Mouse (Mus musculus): ENCODE data around the gene Hgd. TPM values are rescaled to one million over a fixed set of nuclear protein-coding genes. Genes with fewer than 3 reads are reported as not detected.

Gene Hgd
- polyA plus RNA-seq, 1 experiment from 2014 or later: 0.21 TPM

DNA sequence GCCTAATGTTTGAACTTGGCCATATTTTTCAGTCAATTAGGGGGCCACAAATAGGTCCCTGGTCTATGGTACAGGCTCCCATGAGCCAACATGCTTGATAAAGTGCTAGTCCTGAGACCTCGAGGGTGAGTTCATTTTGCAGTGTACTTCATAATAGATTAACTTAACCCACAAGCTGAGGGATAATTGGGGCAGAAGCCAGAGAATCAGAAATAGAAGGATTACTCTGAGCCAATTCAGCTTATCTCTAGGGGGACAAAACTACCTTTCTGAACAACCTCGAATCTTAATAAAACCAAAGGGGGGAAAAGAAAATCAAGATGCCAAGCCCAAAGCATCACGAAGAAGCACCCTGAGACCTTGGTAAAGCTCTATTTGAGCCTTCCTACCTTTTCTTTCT, 42.5 kb downstream of the Hgd start:
- no peak for ATAC-seq (ENCODE audit: low FRiP score, low TSS enrichment)
- WGBS: 70% methylated on average over 3 of the region's 3 CpGs
- Histone ChIP-seq H3K27ac (replicated peaks) (no peak overlapping the region), H3K9ac (ENCODE audit: low read length) (no peak overlapping the region), H3K9me3 (ENCODE audit: control insufficient read depth, low read length) (no peaks in the 10 kb centered on the region), H3K4me1 (replicated peaks; ENCODE audit: control insufficient read depth, insufficient read depth) (no peaks in the 10 kb centered on the region), H3K27me3 (ENCODE audit: control insufficient read depth, insufficient read depth, low read length) (no peaks in the 10 kb centered on the region), H3K4me2 (replicated peaks; ENCODE audit: low read depth) (no peak overlapping the region), H3K4me3 (ENCODE audit: low read depth, low read length) (no peak overlapping the region), H3K36me3 (ENCODE audit: control insufficient read depth, insufficient read depth, low read length) (no peaks in the 10 kb centered on the region)
- DNase-seq (ENCODE audit: low spot score): no peak
- TF ChIP-seq EP300 (optimal IDR thresholded peaks at IDR 0.05) (no peak), CTCF (IDR thresholded peaks at IDR 0.05; ENCODE audit: low read depth) (no peak)

DNA sequence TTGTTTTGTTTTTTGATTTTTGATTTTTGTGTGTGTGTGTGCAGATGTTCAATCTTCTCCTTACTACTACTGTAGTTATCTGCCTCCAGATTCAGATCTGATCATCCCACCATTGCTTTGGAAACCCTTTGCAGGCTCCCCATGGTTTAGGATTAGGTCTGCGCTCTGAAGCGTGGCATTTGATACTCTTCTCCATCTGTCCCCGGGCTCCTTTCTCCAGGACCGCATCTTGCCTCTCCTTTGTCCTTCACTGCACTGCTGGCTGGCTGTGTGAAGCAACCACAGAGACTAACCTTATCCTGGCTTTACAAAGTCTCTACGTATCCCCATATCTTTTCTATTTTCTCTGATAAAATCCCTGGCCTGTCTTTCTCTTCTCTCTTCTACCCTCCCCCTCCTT, 43.0 kb downstream of the Hgd start:
- 75% methylated on average over 5 of the region's 5 CpGs for WGBS
- Histone ChIP-seq H3K36me3 (ENCODE audit: control insufficient read depth, insufficient read depth, low read length) (no peaks in the 10 kb centered on the region), H3K27ac (replicated peaks) (no peak overlapping the region), H3K9me3 (ENCODE audit: control insufficient read depth, low read length) (no peaks in the 10 kb centered on the region), H3K4me1 (replicated peaks; ENCODE audit: control insufficient read depth, insufficient read depth) (no peaks in the 10 kb centered on the region), H3K4me2 (replicated peaks; ENCODE audit: low read depth) (no peak overlapping the region), H3K9ac (ENCODE audit: low read length) (no peak overlapping the region), H3K4me3 (ENCODE audit: low read depth, low read length) (no peak overlapping the region), H3K27me3 (ENCODE audit: control insufficient read depth, insufficient read depth, low read length) (no peaks in the 10 kb centered on the region)
- DNase-seq (ENCODE audit: low spot score) (no peak), ATAC-seq (ENCODE audit: low FRiP score, low TSS enrichment) (no peak)
- TF ChIP-seq CTCF (IDR thresholded peaks at IDR 0.05; ENCODE audit: low read depth) (no peak), EP300 (optimal IDR thresholded peaks at IDR 0.05) (no peak)

DNA sequence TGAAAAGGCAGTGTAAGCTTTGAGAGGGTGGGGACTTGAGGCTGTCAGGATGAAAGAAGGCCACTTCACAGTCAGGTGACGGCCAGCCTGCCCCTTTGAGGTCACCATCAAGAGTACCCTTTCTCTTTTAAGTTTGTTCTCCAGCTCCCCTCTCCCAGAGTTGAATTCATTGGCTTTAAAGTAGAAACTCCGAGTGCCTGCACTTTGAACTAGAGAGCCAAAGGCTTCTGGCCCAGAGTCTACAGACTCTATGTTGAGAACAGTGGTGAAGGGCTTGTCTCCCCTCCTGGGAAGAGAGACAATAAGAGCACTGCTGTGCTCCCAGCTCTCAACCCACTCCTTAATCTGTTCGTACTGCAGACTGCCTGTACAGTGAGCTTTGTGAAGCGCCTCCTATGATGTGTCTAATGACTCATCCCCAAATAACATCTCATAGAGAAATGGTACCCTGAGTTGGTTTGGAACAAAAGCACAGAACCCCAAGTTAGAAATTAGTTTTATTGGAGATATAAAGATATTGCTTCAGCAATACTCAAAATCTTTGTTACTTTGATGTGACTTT, 46.5 kb downstream of the Hgd start:
- Histone ChIP-seq H3K9me3 (ENCODE audit: control insufficient read depth, low read length) (no peaks in the 10 kb centered on the region), H3K27ac (replicated peaks) (no peak overlapping the region), H3K9ac (ENCODE audit: low read length) (no peak overlapping the region), H3K27me3 (ENCODE audit: control insufficient read depth, insufficient read depth, low read length) (no peaks in the 10 kb centered on the region), H3K4me2 (replicated peaks; ENCODE audit: low read depth) (no peak overlapping the region), H3K36me3 (ENCODE audit: control insufficient read depth, insufficient read depth, low read length) (no peaks in the 10 kb centered on the region), H3K4me3 (ENCODE audit: low read depth, low read length) (no peak overlapping the region), H3K4me1 (replicated peaks; ENCODE audit: control insufficient read depth, insufficient read depth) (no peaks in the 10 kb centered on the region)
- TF ChIP-seq EP300 (optimal IDR thresholded peaks at IDR 0.05) (no peak), CTCF (IDR thresholded peaks at IDR 0.05; ENCODE audit: low read depth) (no peak)
- 59% methylated on average over 4 of the region's 4 CpGs for WGBS
- ATAC-seq (ENCODE audit: low FRiP score, low TSS enrichment) (no peak), DNase-seq (ENCODE audit: low spot score) (no peak)

DNA sequence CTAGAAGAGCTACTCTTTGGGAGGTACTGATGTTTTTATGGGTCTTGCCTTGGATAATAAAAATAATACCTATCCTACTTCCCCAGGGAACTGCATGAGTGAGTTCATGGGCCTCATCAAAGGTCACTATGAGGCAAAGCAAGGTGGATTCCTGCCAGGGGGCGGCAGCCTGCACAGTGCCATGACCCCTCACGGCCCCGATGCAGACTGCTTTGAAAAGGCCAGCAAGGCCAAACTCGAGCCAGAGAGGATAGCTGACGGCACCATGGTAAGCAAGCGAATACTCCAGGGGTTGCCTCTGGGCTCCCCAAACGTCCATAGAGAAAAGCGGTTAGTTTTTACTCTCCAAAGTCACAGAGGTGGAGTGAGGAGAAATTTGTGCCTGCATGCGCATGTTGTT, 48.4 kb downstream of the Hgd start:
- ATAC-seq (ENCODE audit: low FRiP score, low TSS enrichment): no peak
- no peaks in the 10 kb centered on the region for H3K36me3 ChIP-seq (ENCODE audit: control insufficient read depth, insufficient read depth, low read length)
- H3K4me2 ChIP-seq (replicated peaks; ENCODE audit: low read depth): no peak overlapping the region
- TF ChIP-seq EP300 (optimal IDR thresholded peaks at IDR 0.05) (no peak), CTCF (IDR thresholded peaks at IDR 0.05; ENCODE audit: low read depth) (no peak)
- no peak overlapping the region for H3K9ac ChIP-seq (ENCODE audit: low read length)
- no peak overlapping the region for H3K4me3 ChIP-seq (ENCODE audit: low read depth, low read length)
- 75% methylated on average over 9 of the region's 9 CpGs for WGBS
- H3K9me3 ChIP-seq (ENCODE audit: control insufficient read depth, low read length): no peaks in the 10 kb centered on the region
- H3K4me1 ChIP-seq (replicated peaks; ENCODE audit: control insufficient read depth, insufficient read depth): no peaks in the 10 kb centered on the region
- H3K27me3 ChIP-seq (ENCODE audit: control insufficient read depth, insufficient read depth, low read length): no peaks in the 10 kb centered on the region
- no peak for DNase-seq (ENCODE audit: low spot score)
- H3K27ac ChIP-seq (replicated peaks): no peak overlapping the region

DNA sequence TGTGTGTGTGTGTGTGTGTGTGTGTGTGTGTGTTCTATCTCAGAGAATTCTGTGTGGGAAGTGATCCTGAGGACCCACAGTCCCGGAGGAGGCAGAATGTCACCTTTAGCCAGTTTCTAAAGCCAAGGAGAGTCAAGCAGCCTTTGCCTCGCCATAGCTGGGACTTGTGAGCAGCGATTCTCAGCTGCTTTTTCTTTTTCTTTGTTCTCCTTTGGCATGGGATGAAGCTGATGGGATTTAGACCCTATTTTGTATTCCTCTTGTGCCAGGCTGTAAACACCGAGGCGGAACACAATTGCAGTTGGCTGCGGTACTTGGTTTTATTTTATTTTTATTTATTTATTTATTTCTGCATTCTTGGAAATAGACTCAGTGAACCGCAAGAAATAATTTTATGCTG, 49.1 kb downstream of the Hgd start:
- Histone ChIP-seq H3K4me2 (replicated peaks; ENCODE audit: low read depth) (no peak overlapping the region), H3K27ac (replicated peaks) (no peak overlapping the region), H3K36me3 (ENCODE audit: control insufficient read depth, insufficient read depth, low read length) (no peaks in the 10 kb centered on the region), H3K9ac (ENCODE audit: low read length) (no peak overlapping the region), H3K4me3 (ENCODE audit: low read depth, low read length) (no peak overlapping the region), H3K9me3 (ENCODE audit: control insufficient read depth, low read length) (no peaks in the 10 kb centered on the region), H3K4me1 (replicated peaks; ENCODE audit: control insufficient read depth, insufficient read depth) (no peaks in the 10 kb centered on the region), H3K27me3 (ENCODE audit: control insufficient read depth, insufficient read depth, low read length) (no peaks in the 10 kb centered on the region)
- no peak for DNase-seq (ENCODE audit: low spot score)
- WGBS: 84% methylated on average over 7 of the region's 7 CpGs
- TF ChIP-seq CTCF (IDR thresholded peaks at IDR 0.05; ENCODE audit: low read depth): no peak
- no peak for TF ChIP-seq EP300 (optimal IDR thresholded peaks at IDR 0.05)
- ATAC-seq (ENCODE audit: low FRiP score, low TSS enrichment): no peak

DNA sequence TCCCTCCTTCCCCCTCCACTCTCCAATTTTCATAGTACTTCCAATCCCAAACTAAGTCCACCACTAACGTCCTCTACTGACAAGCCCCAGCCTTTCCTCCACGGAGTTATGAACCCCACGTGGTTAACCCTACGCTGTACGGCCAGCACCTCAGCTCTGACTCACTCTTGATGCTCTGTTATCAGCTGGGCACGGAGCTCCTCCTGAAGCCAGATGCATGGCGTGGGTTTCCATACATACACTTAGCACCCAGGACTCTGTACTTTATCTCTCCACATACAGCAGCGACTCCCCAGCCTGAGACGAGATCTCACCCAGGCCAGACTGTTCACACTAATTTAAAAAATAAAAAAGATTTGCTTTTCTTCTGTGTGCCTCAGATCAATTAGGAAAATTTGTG, 54.6 kb downstream of the Hgd start:
- Histone ChIP-seq H3K4me2 (replicated peaks; ENCODE audit: low read depth) (no peak overlapping the region), H3K9me3 (ENCODE audit: control insufficient read depth, low read length) (no peaks in the 10 kb centered on the region), H3K4me1 (replicated peaks; ENCODE audit: control insufficient read depth, insufficient read depth) (no peaks in the 10 kb centered on the region), H3K9ac (ENCODE audit: low read length) (no peak overlapping the region), H3K27me3 (ENCODE audit: control insufficient read depth, insufficient read depth, low read length) (no peaks in the 10 kb centered on the region), H3K36me3 (ENCODE audit: control insufficient read depth, insufficient read depth, low read length) (no peaks in the 10 kb centered on the region), H3K27ac (replicated peaks) (no peak overlapping the region), H3K4me3 (ENCODE audit: low read depth, low read length) (no peak overlapping the region)
- ATAC-seq (ENCODE audit: low FRiP score, low TSS enrichment) (no peak), DNase-seq (ENCODE audit: low spot score) (no peak)
- no peak for TF ChIP-seq EP300 (optimal IDR thresholded peaks at IDR 0.05)
- TF ChIP-seq CTCF (IDR thresholded peaks at IDR 0.05; ENCODE audit: low read depth): no peak
- WGBS: 65% methylated on average over 9 of the region's 9 CpGs

Measured in stomach, postnatal 0 days (tissue).